In the genomic region with DNA sequence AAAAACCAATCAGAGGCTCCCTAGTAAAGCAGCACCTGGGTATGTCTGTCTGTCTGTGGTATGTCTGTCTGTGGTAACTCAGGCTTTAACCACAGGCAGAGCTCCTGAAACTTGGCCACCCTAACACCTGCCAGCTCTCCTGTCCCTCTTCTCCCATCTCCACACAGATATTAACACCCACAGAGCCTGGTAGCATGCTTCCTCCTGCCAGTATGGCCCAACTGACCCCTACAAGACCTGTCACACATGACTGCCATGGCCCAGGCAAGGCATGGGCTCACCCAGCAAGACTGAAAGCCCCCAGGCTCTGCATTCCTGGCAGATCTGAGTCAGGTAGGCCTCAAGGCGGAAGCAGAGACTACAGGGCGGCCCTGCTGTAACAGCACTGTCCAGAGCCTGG, we compare ENCODE assay signal across 9 mouse cellular contexts. TPM values are rescaled to one million over a fixed set of nuclear protein-coding genes. Genes with fewer than 3 reads are reported as not detected.
A peak's percentile ranks its signal among the peaks of the same experiment; 100 is the strongest.
DNase-seq lines count a peak whose midpoint lies in the region; ATAC-seq lines count a peak whose summit lies in the region.
"Had no signal": no experiment of that assay in that cellular context is flagged by ENCODE, and none has a peak within 500 bp of the region (broad histone marks: within the 10 kb centered on the region; RNA-seq: fewer than 3 reads in every experiment).

No protein-coding gene starts in this region.

- H3K9ac ChIP-seq in heart, embryonic 16.5 days (ENCODE audit: low read length): peak overlapping the region; percentile 95
- H3K9ac ChIP-seq in hindbrain, embryonic 13.5 days: peak overlapping the region; percentile 100
- peak overlapping the region; percentile 96; the same call in 1 of the 2 replicates for H3K9ac ChIP-seq in midbrain, embryonic 11.5 days (ENCODE audit: low read length)

- H3K4me3 ChIP-seq in heart, embryonic 16.5 days (ENCODE audit: low read length): peak overlapping the region; percentile 87
- H3K4me3 ChIP-seq in hindbrain, embryonic 13.5 days: peak overlapping the region; percentile 98
- H3K4me3 ChIP-seq in midbrain, embryonic 11.5 days (ENCODE audit: low read depth, low read length): peak overlapping the region; percentile 97

- H3K27me3 ChIP-seq in heart, embryonic 16.5 days (ENCODE audit: control insufficient read depth, insufficient read depth, low read length): no peaks in the 10 kb centered on the region
- H3K27me3 ChIP-seq in hindbrain, embryonic 13.5 days: 0 out of 2 replicates have a peak, but pooled peaks cover 4% of the 10 kb centered on the region
- H3K27me3 ChIP-seq in midbrain, embryonic 11.5 days (ENCODE audit: control insufficient read depth, insufficient read depth, low read length): no peaks in the 10 kb centered on the region

- intact Hi-C loops in heart, postnatal 36 days (cut with DNase I): loop anchor here (5.0 kb wide), 2 partner anchors 81 to 101 kb away; a partner anchor contains a TSS

- ATAC-seq in heart, embryonic 16.5 days (replicated peaks; ENCODE audit: extremely low read depth, insufficient read depth, low FRiP score): no peak
- no peak for ATAC-seq in hindbrain, embryonic 13.5 days (ENCODE audit: low FRiP score)
- no peak for ATAC-seq in midbrain, embryonic 11.5 days (ENCODE audit: low FRiP score)
- ATAC-seq in inflammation-experienced regulatory T-cells, adult 6 months: no peak

- peak overlapping the region; percentile 92 for H3K4me2 ChIP-seq in heart, embryonic 16.5 days (ENCODE audit: low read depth, low read length)
- peak overlapping the region; percentile 91 for H3K4me2 ChIP-seq in hindbrain, embryonic 13.5 days
- H3K4me2 ChIP-seq in midbrain, embryonic 11.5 days: peak overlapping the region; percentile 75

- H3K9me3 ChIP-seq in heart, embryonic 16.5 days (replicated peaks; ENCODE audit: control insufficient read depth, low read length): no peaks in the 10 kb centered on the region
- no peaks in the 10 kb centered on the region for H3K9me3 ChIP-seq in hindbrain, embryonic 13.5 days
- H3K9me3 ChIP-seq in midbrain, embryonic 11.5 days (ENCODE audit: control insufficient read depth, low read length): no peaks in the 10 kb centered on the region

- no peak for DNase-seq in heart, postnatal 36 days
- peak; percentile 21 for DNase-seq in Muller cell, postnatal 12 days (ENCODE audit: inconsistent ontology term)
- DNase-seq in midbrain, embryonic 11.5 days (ENCODE audit: low spot score, missing footprints): no peak
- DNase-seq in spleen, adult 18-20 months: no peak
- no peak for DNase-seq in spleen, adult 12 weeks (ENCODE audit: low spot score)
- DNase-seq: cerebellum, adult 18-20 months had no signal

- H3K4me1 ChIP-seq in heart, embryonic 16.5 days (ENCODE audit: control insufficient read depth, insufficient read depth, low read length): peaks cover 36% of the 10 kb centered on the region
- H3K4me1 ChIP-seq in hindbrain, embryonic 13.5 days (replicated peaks): peaks cover 51% of the 10 kb centered on the region
- H3K4me1 ChIP-seq in midbrain, embryonic 11.5 days (ENCODE audit: control insufficient read depth, insufficient read depth, low read length): peaks cover 26% of the 10 kb centered on the region

- peak overlapping the region; percentile 89 for H3K27ac ChIP-seq in heart, embryonic 16.5 days (ENCODE audit: low read length)
- peak overlapping the region; percentile 99 for H3K27ac ChIP-seq in hindbrain, embryonic 13.5 days
- peak overlapping the region; percentile 99; the same call in 1 of the 2 replicates for H3K27ac ChIP-seq in midbrain, embryonic 11.5 days (ENCODE audit: low read depth, low read length)

- 74% methylated on average over 2 of the region's 2 CpGs for WGBS in heart, embryonic 16.5 days
- 77% methylated on average over 2 of the region's 2 CpGs for WGBS in hindbrain, embryonic 13.5 days
- 92% methylated on average over 2 of the region's 2 CpGs for WGBS in midbrain, embryonic 11.5 days

- H3K36me3 ChIP-seq in heart, embryonic 16.5 days (ENCODE audit: control insufficient read depth, insufficient read depth): peaks cover 27% of the 10 kb centered on the region
- peaks cover 43% of the 10 kb centered on the region for H3K36me3 ChIP-seq in hindbrain, embryonic 13.5 days
- peaks cover 26% of the 10 kb centered on the region for H3K36me3 ChIP-seq in midbrain, embryonic 11.5 days (ENCODE audit: control insufficient read depth, insufficient read depth, low read length)

RNA-seq across cellular contexts. Expression of a gene that starts 2.3 kb away (rescaled TPM):
- polyA plus RNA-seq in heart, embryonic 16.5 days (2015; fragmentation: Nextera tagmentation; extraction: Ambion mirVana): 37.3 and 39.1 TPM in 2 replicates
- total RNA-seq in heart, postnatal 36 days (2021): 1 to 10 TPM; 6.1 to 7.0 TPM
- polyA plus RNA-seq in hindbrain, embryonic 13.5 days (2015; fragmentation: Nextera tagmentation; extraction: Ambion mirVana): 125 and 127 TPM in 2 replicates
- polyA plus RNA-seq in midbrain, embryonic 11.5 days (2014; fragmentation: Nextera tagmentation; extraction: Ambion mirVana): 72.0 and 79.7 TPM in 2 replicates
- 1 to 10 TPM; 3.5 to 6.8 (median 3.6) TPM for polyA plus RNA-seq in inflammation-experienced regulatory T-cells, adult 6 months (2017; shearing (Covaris generic))

RNA-seq across cellular contexts. Expression of a gene that starts 13.4 kb away (rescaled TPM):
- polyA plus RNA-seq in heart, embryonic 16.5 days (2015; fragmentation: Nextera tagmentation; extraction: Ambion mirVana): 17.7 TPM in 2 replicates
- 1 to 10 TPM; 2.2 to 3.4 TPM for total RNA-seq in heart, postnatal 36 days (2021)
- 6.6 and 6.7 TPM in 2 replicates for polyA plus RNA-seq in hindbrain, embryonic 13.5 days (2015; fragmentation: Nextera tagmentation; extraction: Ambion mirVana)
- polyA plus RNA-seq in midbrain, embryonic 11.5 days (2014; fragmentation: Nextera tagmentation; extraction: Ambion mirVana): 6.4 and 7.1 TPM in 2 replicates
- polyA plus RNA-seq in inflammation-experienced regulatory T-cells, adult 6 months (2017; shearing (Covaris generic)): 10 to 100 TPM in 2 of 3 experiments, 1 to 10 TPM in 1; 9.1 to 13.2 (median 11.3) TPM

RNA-seq across cellular contexts. Expression of a gene that starts 13.5 kb away (rescaled TPM):
- polyA plus RNA-seq in heart, embryonic 16.5 days (2015; fragmentation: Nextera tagmentation; extraction: Ambion mirVana): 14.2 and 16.1 TPM in 2 replicates
- total RNA-seq in heart, postnatal 36 days (2021): 1 to 10 TPM; 6.1 to 7.5 TPM
- polyA plus RNA-seq in hindbrain, embryonic 13.5 days (2015; fragmentation: Nextera tagmentation; extraction: Ambion mirVana): 7.0 and 8.3 TPM in 2 replicates
- polyA plus RNA-seq in midbrain, embryonic 11.5 days (2014; fragmentation: Nextera tagmentation; extraction: Ambion mirVana): 7.9 and 8.5 TPM in 2 replicates
- 1 to 10 TPM; 2.7 to 3.6 (median 3.2) TPM for polyA plus RNA-seq in inflammation-experienced regulatory T-cells, adult 6 months (2017; shearing (Covaris generic))

RNA-seq across cellular contexts. Expression of a gene that starts 20.3 kb away (rescaled TPM):
- polyA plus RNA-seq in heart, embryonic 16.5 days (2015; fragmentation: Nextera tagmentation; extraction: Ambion mirVana): 708 and 711 TPM in 2 replicates
- total RNA-seq in heart, postnatal 36 days (2021): 100 to 1,000 TPM; 805 to 853 TPM
- polyA plus RNA-seq in hindbrain, embryonic 13.5 days (2015; fragmentation: Nextera tagmentation; extraction: Ambion mirVana): 913 and 965 TPM in 2 replicates
- polyA plus RNA-seq in midbrain, embryonic 11.5 days (2014; fragmentation: Nextera tagmentation; extraction: Ambion mirVana): 1,223 and 1,245 TPM in 2 replicates
- 1,000 to 10,000 TPM; 2,768 to 4,435 (median 3,801) TPM for polyA plus RNA-seq in inflammation-experienced regulatory T-cells, adult 6 months (2017; shearing (Covaris generic))

RNA-seq across cellular contexts. Expression of a gene that starts 25.2 kb away (rescaled TPM):
- polyA plus RNA-seq in heart, embryonic 16.5 days (2015; fragmentation: Nextera tagmentation; extraction: Ambion mirVana): 51.5 and 60.8 TPM in 2 replicates
- total RNA-seq in heart, postnatal 36 days (2021): 10 to 100 TPM in 1 of 2 experiments, 1 to 10 TPM in 1; 10.0 to 13.2 TPM
- 53.2 TPM in 2 replicates for polyA plus RNA-seq in hindbrain, embryonic 13.5 days (2015; fragmentation: Nextera tagmentation; extraction: Ambion mirVana)
- polyA plus RNA-seq in midbrain, embryonic 11.5 days (2014; fragmentation: Nextera tagmentation; extraction: Ambion mirVana): 54.7 and 55.1 TPM in 2 replicates
- polyA plus RNA-seq in inflammation-experienced regulatory T-cells, adult 6 months (2017; shearing (Covaris generic)): 1 to 10 TPM in 1 of 3 experiments, not detected in 2; 1.4 TPM
